ENCODE assay signal across 8 mouse cellular contexts in genomic region chr12:82169571-82170431, GRCm38 (mm10). TPM values are rescaled to one million over a fixed set of nuclear protein-coding genes. Genes with fewer than 3 reads are reported as not detected.
DNase-seq lines count a peak whose midpoint lies in the region; ATAC-seq and TF ChIP-seq lines count a peak whose summit lies in the region.

No protein-coding gene starts in this region.

- H3K4me3 ChIP-seq in erythroblast, embryonic 14.5 days (replicated peaks) = peak overlapping the region; percentile 63
- peak overlapping the region; percentile 71 for H3K4me3 ChIP-seq in embryonic facial prominence, embryonic 12.5 days
- H3K4me3 ChIP-seq in heart, embryonic 10.5 days = peak overlapping the region; percentile 96
- H3K4me3 ChIP-seq in kidney, embryonic 14.5 days (ENCODE audit: low read length) = peak overlapping the region; percentile 77
- peak overlapping the region; percentile 84 for H3K4me3 ChIP-seq in limb, embryonic 14.5 days (replicated peaks; ENCODE audit: low read length)
- H3K4me3 ChIP-seq in midbrain, embryonic 15.5 days = peak overlapping the region; percentile 77

- H3K4me1 ChIP-seq in erythroblast, embryonic 14.5 days (ENCODE audit: control insufficient read depth) = peaks cover 12% of the 10 kb centered on the region
- H3K4me1 ChIP-seq in embryonic facial prominence, embryonic 12.5 days = peaks cover 31% of the 10 kb centered on the region
- H3K4me1 ChIP-seq in heart, embryonic 10.5 days = peaks cover 41% of the 10 kb centered on the region
- peaks cover 23% of the 10 kb centered on the region for H3K4me1 ChIP-seq in kidney, embryonic 14.5 days (ENCODE audit: control insufficient read depth, insufficient read depth, low read length)
- H3K4me1 ChIP-seq in limb, embryonic 14.5 days (ENCODE audit: control insufficient read depth, insufficient read depth, low read length) = peaks cover 17% of the 10 kb centered on the region; the same call in 1 of the 2 replicates
- H3K4me1 ChIP-seq in midbrain, embryonic 15.5 days = peaks cover 38% of the 10 kb centered on the region

- peak overlapping the region; percentile 82 for H3K4me2 ChIP-seq in embryonic facial prominence, embryonic 12.5 days (replicated peaks)
- peak overlapping the region; percentile 93 for H3K4me2 ChIP-seq in kidney, embryonic 14.5 days (replicated peaks; ENCODE audit: low read depth, low read length)
- peak overlapping the region; percentile 89 for H3K4me2 ChIP-seq in limb, embryonic 14.5 days (replicated peaks; ENCODE audit: low read depth, low read length, severe bottlenecking)
- H3K4me2 ChIP-seq in midbrain, embryonic 15.5 days = peak overlapping the region; percentile 96

- peaks cover 42% of the 10 kb centered on the region for H3K27me3 ChIP-seq in erythroblast, embryonic 14.5 days (ENCODE audit: control insufficient read depth)
- H3K27me3 ChIP-seq in embryonic facial prominence, embryonic 12.5 days = no peaks in the 10 kb centered on the region
- H3K27me3 ChIP-seq in heart, embryonic 10.5 days (ENCODE audit: insufficient read depth, poor library complexity, severe bottlenecking) = no peaks in the 10 kb centered on the region
- H3K27me3 ChIP-seq in kidney, embryonic 14.5 days (ENCODE audit: control insufficient read depth, insufficient read depth, low read length) = no peaks in the 10 kb centered on the region
- H3K27me3 ChIP-seq in limb, embryonic 14.5 days (ENCODE audit: control insufficient read depth, insufficient read depth, low read length) = no peaks in the 10 kb centered on the region
- H3K27me3 ChIP-seq in midbrain, embryonic 15.5 days (replicated peaks) = no peaks in the 10 kb centered on the region

- peak overlapping the region; percentile 88 for H3K9ac ChIP-seq in embryonic facial prominence, embryonic 12.5 days
- H3K9ac ChIP-seq in kidney, embryonic 14.5 days (ENCODE audit: low read depth, low read length) = peak overlapping the region; percentile 95
- H3K9ac ChIP-seq in limb, embryonic 14.5 days (ENCODE audit: low read depth, low read length, severe bottlenecking) = peak overlapping the region; percentile 90
- H3K9ac ChIP-seq in midbrain, embryonic 15.5 days = peak overlapping the region; percentile 75

- H3K9me3 ChIP-seq in erythroblast, embryonic 14.5 days (ENCODE audit: control insufficient read depth, low read length) = no peaks in the 10 kb centered on the region
- no peaks in the 10 kb centered on the region for H3K9me3 ChIP-seq in embryonic facial prominence, embryonic 12.5 days
- H3K9me3 ChIP-seq in heart, embryonic 10.5 days = no peaks in the 10 kb centered on the region
- H3K9me3 ChIP-seq in kidney, embryonic 14.5 days (ENCODE audit: control insufficient read depth, low read length) = no peaks in the 10 kb centered on the region
- no peaks in the 10 kb centered on the region for H3K9me3 ChIP-seq in limb, embryonic 14.5 days (ENCODE audit: control insufficient read depth, low read length)
- H3K9me3 ChIP-seq in midbrain, embryonic 15.5 days = no peaks in the 10 kb centered on the region

- TF ChIP-seq POLR2A in limb, embryonic 14.5 days (IDR thresholded peaks at IDR 0.05; ENCODE audit: borderline replicate concordance, extremely low read depth, insufficient read depth, insufficient read length) = 0 out of 2 replicates have a peak, but pooled peaks have one; percentile 31

- no peak for ATAC-seq in erythroblast, adult 5-6 weeks (replicated peaks; ENCODE audit: low FRiP score, poor library complexity, severe bottlenecking)
- ATAC-seq in embryonic facial prominence, embryonic 12.5 days (ENCODE audit: insufficient number of reproducible peaks, insufficient read depth, low FRiP score, low TSS enrichment) = peak; percentile 38
- peak; percentile 73 for ATAC-seq in kidney, embryonic 14.5 days (ENCODE audit: low FRiP score, low TSS enrichment)
- peak; percentile 32 for ATAC-seq in limb, embryonic 14.5 days (ENCODE audit: low FRiP score, low read depth)
- peak; percentile 79 for ATAC-seq in midbrain, embryonic 15.5 days (replicated peaks)

- peak overlapping the region; percentile 97 for H3K27ac ChIP-seq in embryonic facial prominence, embryonic 12.5 days
- peak overlapping the region; percentile 99 for H3K27ac ChIP-seq in heart, embryonic 10.5 days
- H3K27ac ChIP-seq in kidney, embryonic 14.5 days (ENCODE audit: low read depth, low read length) = peak overlapping the region; percentile 89
- H3K27ac ChIP-seq in limb, embryonic 14.5 days (replicated peaks; ENCODE audit: low read depth, low read length) = peak overlapping the region; percentile 92
- peak overlapping the region; percentile 90 for H3K27ac ChIP-seq in midbrain, embryonic 15.5 days

- no peaks in the 10 kb centered on the region for H3K36me3 ChIP-seq in erythroblast, embryonic 14.5 days (ENCODE audit: control insufficient read depth)
- H3K36me3 ChIP-seq in embryonic facial prominence, embryonic 12.5 days = no peaks in the 10 kb centered on the region
- no peaks in the 10 kb centered on the region for H3K36me3 ChIP-seq in heart, embryonic 10.5 days
- no peaks in the 10 kb centered on the region for H3K36me3 ChIP-seq in kidney, embryonic 14.5 days (ENCODE audit: control insufficient read depth, insufficient read depth, low read length)
- no peaks in the 10 kb centered on the region for H3K36me3 ChIP-seq in limb, embryonic 14.5 days (ENCODE audit: control insufficient read depth, insufficient read depth, low read length)
- H3K36me3 ChIP-seq in midbrain, embryonic 15.5 days (replicated peaks) = no peaks in the 10 kb centered on the region

- WGBS in embryonic facial prominence, embryonic 12.5 days = under 1% methylated on average over 106 of the region's 109 CpGs
- WGBS in heart, embryonic 10.5 days = 1% methylated on average over 94 of the region's 109 CpGs
- WGBS in kidney, embryonic 14.5 days = under 1% methylated on average over 67 of the region's 109 CpGs
- WGBS in limb, embryonic 14.5 days = under 1% methylated on average over 57 of the region's 109 CpGs
- under 1% methylated on average over 74 of the region's 109 CpGs for WGBS in midbrain, embryonic 15.5 days

- DNase-seq in heart, embryonic 10.5 days (ENCODE audit: low spot score) = peak; percentile 81
- DNase-seq in limb, embryonic 14.5 days (ENCODE audit: low spot score) = peak; percentile 44
- DNase-seq in spleen, postnatal 10 days (ENCODE audit: low spot score in 2 of 2) = peak; percentile 47 to 63

RNA-seq across cellular contexts. Expression of gene Sipa1l1, which starts 0.7 kb away (rescaled TPM):
- 0.04 and 0.13 TPM in 2 replicates for polyA plus RNA-seq in erythroblast, embryonic 14.5 days (2012)
- 5.2 and 5.4 TPM in 2 replicates for total RNA-seq in erythroblast, adult 5-6 weeks (2015; ENCODE audit: low replicate concordance)
- 4.3 and 6.5 TPM in 2 replicates for total RNA-seq in erythroblast, adult 5-6 weeks (2017; ENCODE audit: low replicate concordance)
- 37.7 and 41.3 TPM in 2 replicates for polyA plus RNA-seq in embryonic facial prominence, embryonic 12.5 days (2016; fragmentation: Nextera tagmentation; extraction: Ambion mirVana)
- 35.2 and 37.0 TPM in 2 replicates for polyA plus RNA-seq in heart, embryonic 10.5 days (2016; fragmentation: Nextera tagmentation; extraction: Ambion mirVana)
- polyA plus RNA-seq in kidney, embryonic 14.5 days (2014; fragmentation: Nextera tagmentation; extraction: Ambion mirVana) = 28.6 and 43.8 TPM in 2 replicates
- polyA plus RNA-seq in limb, embryonic 14.5 days (2012; rRNA removed) = 31.0 and 34.4 TPM in 2 replicates
- 29.5 and 39.4 TPM in 2 replicates for polyA plus RNA-seq in limb, embryonic 14.5 days (2014; fragmentation: Nextera tagmentation; extraction: Ambion mirVana)
- polyA plus RNA-seq in midbrain, embryonic 15.5 days (2015; fragmentation: Nextera tagmentation; extraction: Ambion mirVana) = 12.3 and 13.5 TPM in 2 replicates

Comparison
In these comparisons a context has a peak if more than half of its experiments do, and no peak if none do; other contexts are left out.
1. RNA of gene Sipa1l1, which starts 0.7 kb away (polyA plus RNA-seq): 28.6 to 43.8 TPM in kidney, embryonic 14.5 days, 37.7 to 41.3 TPM in embryonic facial prominence, embryonic 12.5 days, 35.2 to 37.0 TPM in heart, embryonic 10.5 days, 29.5 to 39.4 TPM in limb, embryonic 14.5 days and 12.3 to 13.5 TPM in midbrain, embryonic 15.5 days; 0.04 to 0.13 TPM in erythroblast, embryonic 14.5 days; every median in the first group is over 10 times any median in the second.
2. Peak in every context shown above with its lines, with median percentiles within 50 percentile points of each other: H3K4me3 ChIP-seq, H3K27ac ChIP-seq, H3K4me2 ChIP-seq, H3K9ac ChIP-seq and DNase-seq.